Mouse (Mus musculus) heart, adult 2 months (tissue): ENCODE data around the gene Btn1a1. TPM values are rescaled to one million over a fixed set of nuclear protein-coding genes. Genes with fewer than 3 reads are reported as not detected.

Experiments
- DNase-seq, 2 experiments: peaks; one replicate each; pipeline ENCODE4 v3.0.0; 2021
- H3K27ac ChIP-seq: fragments of 200-600 bp; 2 replicates; pipeline ENCODE4 v1.8.1; 2022
- H3K27me3 ChIP-seq: fragments of 200-500 bp; 2 replicates; pipeline ENCODE4 v1.6.1; 2012; ENCODE audit warnings: mild to moderate bottlenecking, low read length, inconsistent platforms, mixed read lengths; ENCODE audit not compliant: control insufficient read depth, insufficient read depth
- H3K36me3 ChIP-seq: fragments of 200-500 bp; 2 replicates; pipeline ENCODE4 v1.6.1; 2012; ENCODE audit warnings: low read length, inconsistent platforms; ENCODE audit not compliant: control insufficient read depth, insufficient read depth
- H3K4me1 ChIP-seq: fragments of 200-500 bp; 2 replicates; pipeline ENCODE4 v1.6.1; 2011; ENCODE audit warnings: low read length; ENCODE audit not compliant: control insufficient read depth, insufficient read depth
- H3K4me3 ChIP-seq: fragments of 200-600 bp; 2 replicates; pipeline ENCODE4 v1.8.1; 2022
- H3K79me2 ChIP-seq: fragments of 200-500 bp; replicated peaks from 2 replicates; pipeline ENCODE4 v1.6.1; 2012; ENCODE audit warnings: mild to moderate bottlenecking, inconsistent platforms, low read length, moderate library complexity, mixed read lengths; ENCODE audit not compliant: control insufficient read depth, insufficient read depth
- H3K9ac ChIP-seq: fragments of 200-500 bp; 2 replicates; pipeline ENCODE4 v1.6.1; 2012; ENCODE audit warnings: low read depth, mild to moderate bottlenecking, control low read depth, inconsistent platforms, low read length, mixed read lengths
- CTCF ChIP-seq: fragments of 200-600 bp; IDR thresholded peaks from 2 replicates; pipeline ENCODE4 v1.8.1; 2022; ENCODE audit warnings: antibody characterized with exemption, mild to moderate bottlenecking, moderate library complexity
- EP300 ChIP-seq: fragments of 200-500 bp; IDR thresholded peaks from 2 replicates; pipeline ENCODE4 v1.6.1; 2011; ENCODE audit warnings: low read depth, low read length, control low read depth; ENCODE audit not compliant: insufficient read depth
- POLR2A ChIP-seq: fragments of 200-500 bp; IDR thresholded peaks from 2 replicates; pipeline ENCODE4 v1.6.1; 2011; ENCODE audit warnings: mild to moderate bottlenecking, low read depth, low read length, control low read depth; ENCODE audit not compliant: insufficient read depth
- WGBS: fragments of 180-500 bp; shearing (Covaris S2); methylation state at CpG from one replicate; pipeline ENCODE4 v1.1.7; 2018; 5-methylcytosine and 5-hydroxymethylcytosine counted together
- intact Hi-C: fragments of 180-260 bp; cut with DNase I; formaldehyde crosslinking; loops from one replicate; pipeline ENCODE4 v1.15.1; 2025
- polyA plus RNA-seq: library from polyadenylated mRNA; depleted of rRNA; stranded (reverse); fragments of >200 nt; gene quantifications from 2 replicates; pipeline ENCODE4 v1.2.3, GENCODE M21; 2012
- total RNA-seq, 2 experiments: library from RNA; stranded (reverse); gene quantifications; 2 replicates each; pipeline ENCODE4 v1.2.3; 2021

Gene Btn1a1
- total and polyA plus RNA-seq, 3 experiments = not detected

DNA sequence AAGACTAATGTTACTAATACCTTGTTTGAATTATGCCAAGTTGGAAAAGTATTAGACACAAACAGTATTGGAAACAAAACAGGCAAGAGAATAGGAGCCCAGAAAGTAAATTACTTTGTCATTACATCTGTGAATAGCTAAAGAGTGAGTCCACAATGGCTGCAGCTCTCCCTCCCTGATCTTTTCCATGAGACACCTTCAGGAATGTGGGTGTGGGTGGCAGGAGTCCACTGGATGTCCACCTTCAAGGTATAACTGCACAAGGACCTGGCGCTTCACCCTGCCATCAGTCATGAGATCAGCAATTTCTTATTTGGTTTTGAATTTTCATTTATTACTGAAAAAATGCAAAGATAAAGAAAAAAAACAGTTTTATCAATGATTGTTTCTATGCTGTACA, 605 bp upstream of the Btn1a1 start:
- Histone ChIP-seq H3K27ac (no peak overlapping the region), H3K27me3 (no peaks in the 10 kb centered on the region), H3K9ac (no peak overlapping the region), H3K4me1 (no peaks in the 10 kb centered on the region), H3K79me2 (no peaks in the 10 kb centered on the region), H3K4me3 (no peak overlapping the region), H3K36me3 (no peaks in the 10 kb centered on the region)
- WGBS = 91% methylated on average over 1 of the region's 1 CpGs
- TF ChIP-seq POLR2A = no peak
- TF ChIP-seq EP300 = no peak
- TF ChIP-seq CTCF = no peak
- intact Hi-C loops = loop anchor here (2.0 to 5.0 kb wide), 2 partner anchors 14 to 41 kb away; no protein-coding TSS in a partner anchor
- no peak for DNase-seq

DNA sequence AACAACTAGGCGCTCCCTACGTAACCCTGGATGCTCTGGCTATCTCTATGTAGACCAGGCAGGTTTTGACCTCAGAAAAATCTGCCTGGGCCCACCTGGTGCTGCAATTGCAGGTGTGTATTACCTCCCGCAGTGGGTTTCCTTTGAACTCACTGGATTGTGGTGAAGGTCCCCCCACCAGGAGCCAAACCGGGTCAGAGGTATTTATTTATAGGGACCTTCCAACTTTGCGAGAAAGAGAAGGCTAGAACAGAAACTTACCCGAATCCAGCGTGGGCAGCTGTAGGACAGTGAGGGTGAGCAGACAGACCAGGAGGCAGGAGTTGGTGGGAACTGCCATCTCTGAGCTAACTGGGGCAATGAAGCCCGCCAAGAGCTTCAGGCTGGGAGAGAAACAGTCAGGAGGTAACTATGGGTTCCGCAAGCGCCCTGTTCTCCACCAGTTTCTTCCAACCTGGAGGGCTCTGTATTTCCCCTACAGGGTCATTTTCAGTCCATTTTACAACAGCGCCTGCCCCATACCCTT, 797 bp downstream of the Btn1a1 start:
- intact Hi-C loops = loop anchor here (5.0 kb wide), 1 partner anchor 42 kb away; no protein-coding TSS in a partner anchor
- whole genome bisulfite sequencing = 15% methylated on average over 11 of the region's 11 CpGs

DNA sequence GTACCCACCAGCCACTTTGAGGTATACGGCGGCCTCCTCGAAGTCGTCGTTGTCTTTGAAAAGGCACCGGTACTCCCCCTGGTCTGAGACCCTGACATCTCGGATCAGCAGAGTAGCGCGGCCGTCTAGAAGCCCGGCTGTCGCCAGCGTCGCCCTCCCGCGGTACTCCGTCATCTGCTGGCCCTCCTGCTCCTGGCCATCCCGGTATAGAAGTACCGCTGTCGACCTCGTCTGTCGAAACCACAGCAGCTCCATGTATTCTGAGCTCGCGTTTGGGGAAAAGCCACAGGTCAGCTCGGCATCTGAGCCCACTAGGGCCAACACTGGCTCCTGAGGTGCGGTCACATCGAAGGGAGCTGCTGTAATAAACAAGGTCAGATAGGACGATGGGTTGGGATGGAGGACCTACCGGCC, 1.5 kb downstream of the Btn1a1 start:
- H3K79me2 ChIP-seq = no peaks in the 10 kb centered on the region
- no peaks in the 10 kb centered on the region for H3K27me3 ChIP-seq
- peak overlapping the region; percentile 53 for H3K9ac ChIP-seq
- no peaks in the 10 kb centered on the region for H3K36me3 ChIP-seq
- H3K4me1 ChIP-seq = no peaks in the 10 kb centered on the region
- H3K27ac ChIP-seq = no peak overlapping the region
- WGBS = 1% methylated on average over 29 of the region's 29 CpGs
- peak overlapping the region; percentile 57 for H3K4me3 ChIP-seq
- peak; percentile 45 to 61 for DNase-seq
- TF ChIP-seq POLR2A = no peak
- TF ChIP-seq CTCF = no peak
- TF ChIP-seq EP300 = no peak
- intact Hi-C loops = no loop called here

More for the DNA sequence above, 797 bp downstream of the Btn1a1 start:
- no peak overlapping the region for H3K27ac ChIP-seq
- TF ChIP-seq POLR2A (no peak), CTCF (no peak), EP300 (no peak)
- H3K36me3 ChIP-seq = no peaks in the 10 kb centered on the region
- no peak overlapping the region for H3K9ac ChIP-seq
- peak overlapping the region; percentile 57 for H3K4me3 ChIP-seq
- no peaks in the 10 kb centered on the region for H3K27me3 ChIP-seq
- no peaks in the 10 kb centered on the region for H3K4me1 ChIP-seq
- DNase-seq = peak; percentile 10 to 19
- H3K79me2 ChIP-seq = no peaks in the 10 kb centered on the region

DNA sequence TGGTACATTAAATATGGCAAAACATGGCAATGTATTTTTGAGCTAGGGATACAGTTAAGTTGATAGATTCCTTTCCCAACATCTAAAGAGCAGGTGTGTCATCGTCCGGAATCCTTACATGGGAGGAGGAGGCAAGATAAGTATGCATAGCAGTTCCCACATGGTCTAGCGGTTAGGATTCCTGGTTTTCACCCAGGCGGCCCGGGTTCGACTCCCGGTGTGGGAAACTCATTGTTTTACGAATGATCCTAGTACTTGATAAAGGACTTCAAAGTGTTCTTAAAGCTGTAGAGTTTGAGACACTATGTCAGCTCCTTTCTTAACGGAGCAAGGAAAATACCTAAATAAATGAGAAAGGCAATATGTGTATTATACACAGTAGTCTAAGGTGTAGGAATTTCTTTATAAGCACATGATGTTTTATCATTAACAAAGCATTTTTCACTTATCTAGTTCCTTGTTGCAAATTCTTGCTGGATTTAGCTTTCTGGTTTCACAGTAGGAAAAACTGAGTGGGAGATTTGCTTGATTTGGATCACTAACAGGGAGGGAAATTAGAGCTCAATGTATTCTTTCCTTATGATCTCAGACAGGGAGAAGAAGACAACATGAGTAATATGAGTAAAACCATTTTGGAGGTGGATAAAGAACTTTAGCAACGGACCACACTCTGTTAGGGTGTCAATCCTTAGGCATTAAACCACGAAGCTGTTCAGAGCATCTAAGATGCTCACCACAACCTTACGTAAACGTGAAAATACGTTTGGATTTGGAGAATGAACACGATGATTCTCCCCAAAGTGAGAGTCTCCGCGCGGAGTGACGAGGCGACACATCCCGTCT, 2.1 kb downstream of the Btn1a1 start:
- H3K27ac ChIP-seq = no peak overlapping the region
- no peaks in the 10 kb centered on the region for H3K36me3 ChIP-seq
- H3K4me3 ChIP-seq = peak overlapping the region; percentile 57
- no peak for TF ChIP-seq POLR2A
- TF ChIP-seq CTCF = no peak
- TF ChIP-seq EP300 = 0 out of 2 replicates have a peak, but pooled peaks have one; percentile 26
- no peaks in the 10 kb centered on the region for H3K79me2 ChIP-seq
- no peaks in the 10 kb centered on the region for H3K4me1 ChIP-seq
- intact Hi-C loops = no loop called here
- no peaks in the 10 kb centered on the region for H3K27me3 ChIP-seq
- H3K9ac ChIP-seq = peak overlapping the region; percentile 53
- peak; percentile 79 to 86 for DNase-seq
- WGBS = 2% methylated on average over 21 of the region's 21 CpGs

DNA sequence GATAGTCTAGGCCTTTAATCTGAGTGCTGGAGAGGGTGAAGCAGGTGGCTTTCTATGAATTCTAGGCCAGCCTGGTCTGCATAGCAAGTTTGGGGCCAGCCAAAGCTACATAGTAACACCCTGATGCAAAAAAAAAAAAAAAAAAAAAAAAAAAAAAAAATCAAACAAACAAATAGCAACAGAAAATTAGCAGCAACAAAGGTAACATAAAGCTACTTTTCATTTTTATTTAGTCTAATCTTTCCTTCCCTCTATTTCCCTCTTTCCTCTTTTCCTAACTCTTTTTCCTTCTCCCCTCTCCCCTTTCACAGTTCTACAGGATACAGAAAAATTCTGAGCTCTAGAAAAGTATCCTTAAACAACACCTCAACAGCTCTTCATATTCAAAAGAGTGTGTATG, 3.0 kb downstream of the Btn1a1 start:
- Histone ChIP-seq H3K27ac (no peak overlapping the region), H3K9ac (no peak overlapping the region), H3K79me2 (no peaks in the 10 kb centered on the region), H3K4me1 (no peaks in the 10 kb centered on the region), H3K27me3 (no peaks in the 10 kb centered on the region), H3K4me3 (no peak overlapping the region), H3K36me3 (no peaks in the 10 kb centered on the region)
- DNase-seq = no peak
- intact Hi-C loops = no loop called here
- TF ChIP-seq POLR2A = no peak
- no peak for TF ChIP-seq CTCF
- no peak for TF ChIP-seq EP300

DNA sequence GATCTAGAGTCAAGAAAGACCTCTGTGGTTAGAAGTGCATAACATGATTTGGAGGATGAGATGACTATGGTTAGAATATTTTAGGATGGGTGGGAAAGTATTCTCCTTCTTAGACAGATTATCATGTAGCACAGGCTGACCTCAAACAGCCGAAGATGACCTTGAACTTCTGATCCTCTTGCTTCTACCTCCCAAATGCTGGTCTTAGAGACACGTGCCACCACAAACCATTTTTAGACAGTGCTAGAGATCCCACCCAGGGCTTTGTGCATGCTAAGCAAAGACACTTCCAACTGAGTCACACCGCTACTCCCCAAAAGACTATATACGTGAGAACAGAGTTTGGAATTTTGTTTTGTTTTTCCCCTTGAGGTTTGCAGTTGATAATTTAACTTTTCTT, 3.6 kb downstream of the Btn1a1 start:
- Histone ChIP-seq H3K9ac (no peak overlapping the region), H3K27ac (no peak overlapping the region), H3K79me2 (no peaks in the 10 kb centered on the region), H3K27me3 (no peaks in the 10 kb centered on the region), H3K36me3 (no peaks in the 10 kb centered on the region), H3K4me1 (no peaks in the 10 kb centered on the region), H3K4me3 (no peak overlapping the region)
- intact Hi-C loops = no loop called here
- DNase-seq = no peak
- 87% methylated on average over 4 of the region's 4 CpGs for WGBS
- no peak for TF ChIP-seq EP300
- no peak for TF ChIP-seq CTCF
- no peak for TF ChIP-seq POLR2A
